Mouse (Mus musculus) layer of hippocampus, adult 2 months (tissue): Measurements from ENCODE around the gene 4930519G04Rik. TPM values are rescaled to one million over a fixed set of nuclear protein-coding genes. Genes with fewer than 3 reads are reported as not detected.

ENCODE experiments used
- DNase-seq, 2 experiments: peaks; one replicate each; pipeline ENCODE4 v3.0.0; 2022; ENCODE audit warnings: low spot score in 2 of 2
- H3K27ac ChIP-seq: fragments of 200-600 bp; 2 replicates; pipeline ENCODE4 v1.8.1; 2022
- H3K4me3 ChIP-seq: fragments of 200-600 bp; 2 replicates; pipeline ENCODE4 v1.8.1; 2022; ENCODE audit warnings: mild to moderate bottlenecking
- CTCF ChIP-seq: fragments of 200-600 bp; conservative IDR thresholded peaks from 2 replicates; pipeline ENCODE4 v1.8.1; 2022; ENCODE audit warnings: antibody characterized with exemption, mild to moderate bottlenecking, moderate library complexity
- microRNA-seq, 2 experiments: library from miRNA; unstranded; fragments of <30 nt; microRNA quantifications; one replicate each; pipeline ENCODE4 v1.2.0; 2021
- total RNA-seq, 2 experiments: library from RNA; stranded (reverse); gene quantifications; 2 replicates each; pipeline ENCODE4 v1.2.3; 2021

The 4930519G04Rik gene
- total RNA-seq, 2 experiments from 2014 or later, result not detected

DNA sequence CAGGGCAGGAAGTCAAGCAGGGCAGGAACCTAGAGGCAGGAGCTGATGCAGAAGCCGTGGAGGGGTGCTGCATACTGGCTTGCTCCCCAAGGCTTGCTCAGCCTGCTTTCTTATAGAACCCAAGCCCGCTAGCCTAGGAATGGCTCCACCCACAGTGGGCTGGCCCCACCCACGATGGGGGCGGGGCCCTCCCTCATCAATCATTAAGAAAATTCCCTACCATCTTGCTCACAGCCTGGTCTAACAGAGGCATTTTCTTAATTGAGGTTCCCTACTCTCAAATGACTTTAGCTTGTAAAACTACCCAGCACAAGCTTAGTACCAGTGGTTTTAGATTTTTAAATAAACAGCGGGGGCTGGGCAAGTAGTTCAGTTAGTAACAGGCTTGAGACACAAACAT, 78.2 kb downstream of the 4930519G04Rik start:
- no peak for DNase-seq
- Histone ChIP-seq H3K4me3 (no peak overlapping the region), H3K27ac (no peak overlapping the region)
- TF ChIP-seq CTCF, result no peak

DNA sequence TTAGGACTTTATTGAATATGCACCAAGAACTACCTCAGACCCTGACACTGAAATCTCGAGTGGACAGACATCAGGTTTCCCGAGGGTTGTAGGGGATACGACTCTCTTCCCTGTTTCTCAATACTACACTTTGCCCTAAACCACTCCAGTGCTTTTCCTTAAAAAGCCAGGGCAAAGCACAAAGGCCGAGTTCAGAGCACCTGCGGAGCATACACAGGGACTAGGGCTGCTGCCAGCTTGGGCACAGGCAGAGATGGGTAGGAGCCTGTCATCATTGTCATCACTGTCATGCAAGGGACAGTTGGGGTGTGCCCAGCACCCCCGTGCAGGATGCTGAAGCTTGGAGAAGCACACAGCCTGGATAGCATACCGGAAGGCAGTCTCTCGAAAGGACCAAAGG, 79.7 kb downstream of the 4930519G04Rik start:
- Histone ChIP-seq H3K4me3 (no peak overlapping the region), H3K27ac (no peak overlapping the region)
- TF ChIP-seq CTCF, result no peak
- DNase-seq, result no peak

Small RNAs within 50 kb of the gene (microRNA-seq; reads per million reads assigned to microRNA genes)
- gene Mir6240, result 3.5 to 5.7 reads per million in 2 experiments

Other genes with a start within 250 kb of the 4930519G04Rik start
- gene Trpv4, start 195.2 kb upstream of the 4930519G04Rik start, total RNA-seq, result 1 to 10 TPM; 2.0 to 2.3 TPM
- gene Gltp, start 162.7 kb upstream of the 4930519G04Rik start, total RNA-seq, result 10 to 100 TPM; 23.6 to 27.3 TPM
- gene Tchp, start 145.9 kb upstream of the 4930519G04Rik start, total RNA-seq, result 10 to 100 TPM; 12.7 to 19.3 TPM
- gene Ankrd13a, start 79.0 kb upstream of the 4930519G04Rik start, total RNA-seq, result 10 to 100 TPM; 39.6 to 48.8 TPM
- gene Git2, start 78.1 kb upstream of the 4930519G04Rik start, total RNA-seq, result 10 to 100 TPM; 45.7 to 47.5 TPM
- 100 to 1,000 TPM; 136 to 154 TPM for gene 1500011B03Rik, start 30.2 kb upstream of the 4930519G04Rik start, total RNA-seq
- gene Gm9936, start 5.0 kb downstream of the 4930519G04Rik start, total RNA-seq, result under 1 TPM; 0.51 to 0.59 TPM
- gene Oasl2, start 43.3 kb downstream of the 4930519G04Rik start, total RNA-seq, result 1 to 10 TPM; 2.2 to 2.9 TPM
- not detected for gene Oasl1, start 69.6 kb downstream of the 4930519G04Rik start, total RNA-seq
- 100 to 1,000 TPM; 184 to 196 TPM for gene 2210016L21Rik, start 88.5 kb downstream of the 4930519G04Rik start, total RNA-seq
- gene Hnf1a, start 117.4 kb downstream of the 4930519G04Rik start, total RNA-seq, result not detected
- 10 to 100 TPM; 75.2 to 76.2 TPM for gene Sppl3, start 157.5 kb downstream of the 4930519G04Rik start, total RNA-seq
- gene Gm10401, start 244.6 kb downstream of the 4930519G04Rik start, total RNA-seq, result not detected